Mouse (Mus musculus) kidney, adult 9 months (tissue): ENCODE results near the gene Hmg20b.

Source experiments
- DNase-seq: peaks from one replicate; pipeline ENCODE4 v3.0.0; 2022

Gene Hmg20b

DNA sequence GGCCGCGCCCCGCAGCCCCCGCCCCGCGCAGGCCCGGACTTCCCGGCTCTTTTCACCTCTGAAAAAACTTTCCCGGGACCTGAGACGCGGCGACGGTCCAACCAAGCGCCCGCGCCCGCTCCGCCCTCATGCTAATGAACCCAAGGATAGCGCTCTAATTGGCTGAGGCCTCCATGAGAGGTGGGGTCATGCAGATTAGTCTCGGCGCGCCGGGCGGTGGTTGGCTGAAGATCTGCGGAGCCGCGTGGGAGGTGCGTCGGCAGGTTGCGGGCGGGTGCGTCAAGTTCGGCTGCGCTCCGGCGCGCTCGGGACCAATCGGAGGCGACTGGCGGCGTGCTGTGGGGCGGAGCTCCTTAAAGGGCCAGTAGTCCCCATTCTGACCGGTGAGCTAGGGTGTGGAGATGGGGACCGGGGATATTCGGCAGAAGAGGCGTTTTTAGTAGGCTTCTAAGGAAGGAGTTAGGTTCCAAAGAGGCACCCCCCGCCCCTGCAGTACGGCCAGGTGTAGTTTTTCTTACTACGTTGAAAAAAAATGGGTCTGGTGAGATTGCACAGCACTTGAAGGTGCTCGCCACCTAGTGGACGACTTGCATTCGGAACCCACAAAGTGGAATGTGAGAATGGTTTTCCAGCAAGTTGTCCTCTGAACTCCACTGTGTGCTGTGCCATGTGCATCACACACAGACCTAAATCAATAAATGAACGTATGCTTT is at the start of gene Hmg20b:
Gene Hmg20b (minus strand): TSS at position 130 of the 713 bp plus-strand sequence.
- DNase-seq, result peak; percentile 100

DNA sequence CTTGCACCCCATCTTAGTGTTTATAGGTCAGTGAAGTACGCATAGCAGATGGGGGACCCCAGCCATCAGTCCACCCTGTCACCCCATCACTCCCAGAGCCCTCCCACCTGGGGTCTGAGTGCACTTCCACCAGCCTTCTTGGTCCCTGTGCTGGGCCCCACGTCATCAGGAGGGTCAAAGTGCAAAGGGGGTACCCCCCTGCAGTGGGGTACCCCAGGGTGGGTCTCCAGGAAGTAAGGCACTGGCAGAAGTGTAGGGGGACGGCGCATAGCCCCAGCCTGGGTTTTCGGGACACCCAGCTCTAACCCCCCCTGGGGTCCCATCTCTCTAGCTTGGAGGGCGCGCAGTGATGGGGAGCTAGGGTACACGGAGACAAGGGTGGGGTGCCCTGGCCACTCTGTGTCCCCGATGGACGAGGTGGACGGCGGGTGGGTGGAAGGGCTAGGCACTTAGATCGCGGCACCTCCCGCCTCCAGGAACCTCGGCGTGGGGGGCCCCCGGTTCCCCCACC is 49.6 kb upstream of the Hmg20b start:
- no peak for DNase-seq

GRCm38 (mm10) chr10:81399296-81399695 is 49.0 kb upstream of the Hmg20b start:
- no peak for DNase-seq

DNA sequence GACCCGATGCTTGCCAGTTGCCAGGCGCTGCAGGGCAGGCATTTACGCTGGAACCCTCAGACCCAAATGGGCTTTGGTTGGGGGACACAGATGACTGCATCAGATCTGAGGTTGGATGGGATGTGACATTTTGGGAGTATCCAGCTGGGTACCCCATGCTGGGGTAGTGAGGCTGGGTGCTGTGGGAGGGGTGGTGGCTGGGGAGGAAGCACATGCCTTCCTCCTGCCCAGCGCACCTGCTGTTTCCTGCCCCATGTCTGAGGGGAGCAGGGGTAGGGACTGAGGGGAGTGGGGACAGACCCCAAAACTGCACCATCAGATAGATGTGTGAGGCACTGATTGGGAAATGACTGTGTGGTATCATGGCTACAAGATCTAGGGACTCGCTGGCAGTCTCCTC is 46.5 kb upstream of the Hmg20b start:
- no peak for DNase-seq

DNA sequence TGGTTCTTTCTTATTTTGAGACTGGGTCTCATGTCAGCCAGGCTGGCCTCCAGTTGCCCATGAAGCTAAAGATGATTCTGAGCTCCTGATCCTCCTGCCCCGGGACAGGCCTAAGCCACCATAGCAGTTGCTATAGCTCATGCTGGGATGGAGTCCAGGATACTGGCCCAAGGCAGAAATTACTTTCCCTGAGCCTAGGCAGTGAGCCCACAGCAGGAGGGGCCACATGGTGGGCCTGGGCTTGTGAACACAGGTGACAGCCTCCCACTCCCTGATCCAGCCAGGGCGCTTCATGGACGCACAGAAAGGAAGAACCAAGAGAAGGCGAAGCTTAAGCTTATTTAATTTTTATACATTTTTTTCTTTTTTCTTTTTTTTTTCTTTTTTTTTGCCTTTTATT is 45.6 kb upstream of the Hmg20b start:
- no peak for DNase-seq

DNA sequence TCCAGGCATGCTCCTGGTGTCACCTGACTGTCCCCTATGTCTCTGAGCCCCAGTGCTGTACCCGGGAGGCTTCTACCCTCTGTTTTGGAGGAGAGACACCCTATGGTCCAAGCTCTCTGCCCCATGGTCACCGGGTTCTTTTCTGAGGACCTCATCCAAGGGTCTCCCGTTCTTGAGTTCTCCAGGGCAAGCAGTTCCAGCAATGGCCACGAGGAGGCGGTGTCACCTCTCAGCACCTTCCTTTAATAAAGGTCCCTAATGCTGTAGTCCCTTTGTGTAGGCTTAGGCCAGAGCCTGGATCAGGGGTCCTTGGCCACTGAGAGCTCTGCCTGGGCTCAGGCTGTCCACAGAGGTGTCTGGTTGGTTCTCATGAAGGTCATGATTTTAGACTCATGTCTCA is 44.8 kb upstream of the Hmg20b start:
- DNase-seq, result peak; percentile 77

GRCm38 (mm10) chr10:81393456-81394063 is 43.3 kb upstream of the Hmg20b start:
- peak; percentile 64 for DNase-seq

DNA sequence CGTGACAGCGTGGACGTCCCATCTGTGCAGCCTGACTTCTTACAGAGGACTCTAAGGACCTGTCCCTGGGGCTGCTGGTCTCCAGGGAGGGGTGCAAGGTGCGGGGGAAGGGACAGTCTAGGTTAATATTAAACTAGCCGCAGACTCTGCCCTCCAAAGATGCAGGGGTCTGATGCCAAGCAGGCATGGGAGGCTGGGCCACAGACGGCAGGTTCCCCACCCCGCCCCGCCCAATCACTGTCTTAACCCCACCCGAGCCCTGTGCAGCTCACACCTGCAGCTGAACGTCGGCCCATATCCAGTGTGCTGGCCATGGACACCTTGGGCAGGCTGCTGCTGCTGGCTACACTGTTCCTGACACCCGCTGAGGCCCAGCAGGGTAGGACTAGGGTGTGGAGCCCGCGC is 42.5 kb upstream of the Hmg20b start, which contains the start of gene Smim24:
Gene Smim24 (plus strand): TSS at position 271 of the 405 bp plus-strand sequence.
- DNase-seq, result peak; percentile 89

DNA sequence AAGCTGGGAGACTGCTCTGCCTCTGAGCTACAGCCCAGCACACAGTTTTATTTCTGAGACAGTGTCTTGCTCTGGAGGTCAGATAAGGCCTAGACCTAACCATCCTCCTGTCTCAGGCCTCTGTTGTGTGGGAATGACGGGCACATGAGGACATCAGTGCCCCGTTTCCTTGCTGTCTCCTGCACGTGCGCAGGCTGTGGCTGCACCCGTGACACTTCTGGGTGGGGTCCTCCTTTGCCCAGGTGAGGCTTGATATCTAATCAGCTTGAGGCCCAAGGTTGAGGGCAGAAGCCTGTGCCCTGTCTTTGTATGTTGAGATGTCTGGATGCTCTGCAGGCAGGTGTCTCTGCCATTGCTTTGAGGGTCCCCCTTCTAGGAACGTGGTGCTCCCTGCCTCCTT is 42.0 kb upstream of the Hmg20b start:
- DNase-seq, result no peak

DNA sequence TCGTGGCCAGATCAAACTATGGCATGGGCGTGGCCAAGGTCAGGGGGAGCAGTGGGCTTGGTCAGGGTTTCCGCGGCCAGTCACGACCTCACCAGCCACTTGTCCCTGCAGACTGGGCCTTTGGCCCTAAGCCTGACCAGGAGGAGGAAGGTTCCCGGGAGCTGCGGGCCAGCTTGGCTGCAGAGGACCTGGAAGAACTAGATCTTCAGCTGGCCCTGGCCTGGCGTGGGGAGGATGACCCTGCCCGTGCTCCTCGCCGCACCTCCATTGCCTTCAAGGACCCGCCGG is 40.3 kb upstream of the Hmg20b start:
- DNase-seq, result no peak

- DNase-seq, result peak; percentile 80
Measured at GRCm38 (mm10) chr10:81389801-81390677, 39.8 kb upstream of the Hmg20b start.

DNA sequence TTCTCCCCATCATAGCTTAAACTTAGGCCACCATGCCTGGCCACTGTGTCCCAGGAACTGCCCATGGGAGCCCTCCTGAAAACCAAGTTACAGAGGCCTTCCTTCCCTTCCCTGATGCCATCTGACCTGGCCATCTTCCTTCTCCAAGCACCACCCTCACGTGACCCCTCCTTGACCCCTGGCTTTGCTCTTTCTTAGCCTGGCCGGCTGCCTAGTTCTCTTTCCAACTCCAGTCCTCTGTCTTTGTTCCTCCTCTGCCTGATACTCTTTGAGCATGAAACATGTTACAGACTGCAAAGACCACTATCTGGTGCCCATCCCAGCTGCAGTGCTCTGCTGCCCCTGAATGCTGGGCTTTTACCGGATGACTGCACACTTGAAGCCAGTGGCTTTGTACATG is 39.1 kb upstream of the Hmg20b start:
- DNase-seq, result peak; percentile 75

DNA sequence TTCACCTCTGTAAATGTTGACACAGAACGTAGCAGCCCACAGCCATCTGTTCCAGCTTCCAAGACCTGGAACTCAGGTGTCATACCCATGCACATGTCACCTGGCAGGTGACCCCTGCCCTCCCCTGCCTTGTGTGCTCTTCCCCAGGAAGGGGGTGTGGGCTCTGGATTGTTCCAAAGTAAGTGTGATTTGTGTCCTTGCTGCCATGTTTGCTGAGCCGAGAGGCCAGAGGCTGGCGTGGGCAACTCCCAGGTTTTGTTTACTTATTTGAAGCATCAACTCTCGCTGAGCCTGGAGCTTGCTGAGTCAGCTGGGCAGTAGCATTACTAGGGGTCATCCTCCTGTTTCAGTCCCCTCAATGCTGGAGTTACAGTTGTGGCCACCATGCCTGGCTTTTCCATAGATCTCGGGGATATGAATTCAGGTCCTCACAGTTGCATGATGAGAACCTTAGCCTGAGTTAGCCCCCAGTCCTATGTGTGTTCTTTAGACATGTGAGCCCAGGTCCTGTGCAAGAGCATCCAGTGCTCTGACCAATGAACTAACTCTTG is 38.3 kb upstream of the Hmg20b start, which contains the start of gene Gm48552:
Gene Gm48552 (plus strand): TSS at position 501 of the 551 bp plus-strand sequence.
- no peak for DNase-seq

DNA sequence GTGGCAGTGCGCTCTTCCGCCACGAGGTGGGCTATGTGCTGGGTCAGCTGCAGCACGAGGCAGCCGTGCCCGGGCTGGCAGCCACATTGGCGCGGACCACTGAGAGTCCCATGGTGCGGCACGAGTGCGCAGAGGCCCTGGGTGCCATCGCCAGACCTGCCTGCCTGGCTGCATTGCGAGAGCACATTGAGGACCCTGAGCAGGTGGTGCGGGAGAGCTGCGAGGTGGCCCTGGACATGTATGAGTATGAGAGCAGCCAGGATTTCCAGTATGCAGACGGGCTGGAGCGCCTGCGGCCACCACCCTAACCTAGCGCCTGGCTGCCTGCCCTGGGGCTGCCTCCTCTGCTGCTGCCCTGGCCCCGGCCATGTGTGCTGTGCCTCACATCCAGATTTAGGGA is 37.4 kb upstream of the Hmg20b start:
- no peak for DNase-seq

- DNase-seq, result no peak
Measured at GRCm38 (mm10) chr10:81385603-81386306, 35.5 kb upstream of the Hmg20b start.

- no peak for DNase-seq
Measured at GRCm38 (mm10) chr10:81384605-81384982, 34.3 kb upstream of the Hmg20b start.

DNA sequence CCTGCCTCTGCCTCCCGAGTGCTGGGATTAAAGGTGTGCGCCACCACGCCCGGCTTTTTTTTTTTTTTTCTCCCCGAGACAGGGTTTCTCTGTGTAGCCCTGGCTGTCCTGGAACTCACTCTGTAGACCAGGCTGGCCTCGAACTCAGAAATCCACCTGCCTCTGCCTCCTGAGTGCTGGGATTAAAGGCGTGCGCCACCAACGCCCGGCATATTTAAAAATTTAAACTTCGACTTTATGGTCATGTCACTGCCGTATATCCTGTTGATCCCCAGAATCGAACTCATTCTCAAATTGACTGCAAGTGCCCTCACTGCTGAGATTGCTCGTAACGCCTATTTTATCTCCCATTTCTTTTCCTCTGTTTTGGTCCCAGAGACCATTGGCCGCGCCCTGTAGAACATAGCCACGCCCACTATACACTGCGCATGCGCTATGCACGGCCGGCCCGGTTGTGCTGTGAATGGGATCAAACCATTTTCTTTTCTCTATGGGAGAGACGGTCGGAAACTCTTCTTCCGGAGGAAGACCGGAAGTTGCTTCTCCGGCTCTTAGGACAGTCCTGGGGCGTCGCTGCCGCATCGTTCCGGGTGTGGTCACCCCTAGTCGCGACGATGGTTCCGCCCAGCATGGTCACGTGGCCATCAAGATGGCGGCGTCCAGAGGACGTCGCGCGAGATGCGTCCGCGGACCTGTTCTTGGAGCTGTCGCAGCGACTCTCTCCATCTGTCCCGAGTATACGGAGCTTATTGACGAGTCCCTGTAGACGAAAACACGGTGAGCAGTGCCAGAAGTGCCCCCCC is 33.7 kb upstream of the Hmg20b start, which contains the start of the genes Dohh and Gm48551:
Gene Dohh (plus strand): TSS at position 627 of the 803 bp plus-strand sequence.
Gene Gm48551 (plus strand): TSS at position 665 of the 803 bp plus-strand sequence.
- DNase-seq, result peak; percentile 99

DNA sequence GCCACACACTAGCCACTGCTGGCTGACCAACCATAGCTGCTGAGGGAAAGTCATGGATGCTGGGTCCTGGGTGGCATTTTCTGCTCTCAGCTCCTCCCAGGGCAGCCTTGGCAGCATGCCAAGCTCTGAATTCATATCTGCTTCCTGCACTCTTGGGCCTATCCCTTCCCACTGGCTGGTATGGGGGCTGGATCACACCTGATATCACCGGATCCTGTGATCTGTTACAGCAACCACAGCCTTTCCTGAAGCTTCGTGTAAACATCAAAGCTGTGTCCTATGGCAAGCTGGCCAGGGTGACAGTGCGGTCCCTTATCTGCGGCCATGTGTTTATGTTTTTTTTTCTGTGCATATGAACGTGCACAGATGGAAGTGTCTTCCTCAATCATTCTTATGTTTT is 31.8 kb upstream of the Hmg20b start:
- DNase-seq, result no peak

DNA sequence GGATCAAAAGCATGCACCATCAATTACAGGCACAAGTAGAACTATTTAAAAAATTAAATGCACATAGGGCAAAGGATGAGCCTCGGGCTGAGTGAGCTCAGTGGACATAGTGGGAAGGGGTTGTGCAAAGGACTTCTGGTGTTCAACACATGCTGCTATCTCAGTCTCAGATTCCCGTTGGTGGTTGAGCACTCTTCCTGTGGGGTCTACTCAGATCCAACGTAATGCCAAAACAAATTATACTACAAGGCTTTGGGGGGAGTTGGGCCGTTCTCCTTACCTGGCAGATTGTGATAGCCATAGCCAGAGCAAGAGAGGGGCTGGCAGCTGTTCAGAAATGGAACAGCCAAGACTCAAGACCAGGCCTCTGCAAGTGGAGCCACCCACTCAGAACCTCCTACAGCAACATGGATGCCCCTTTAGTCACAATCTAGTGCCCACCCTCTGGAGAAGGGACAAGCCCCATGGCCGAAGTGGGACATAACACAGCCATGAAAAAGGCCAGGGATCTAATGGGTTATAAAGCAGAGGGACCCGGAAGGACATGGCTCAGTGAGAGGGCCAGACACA is 29.6 kb upstream of the Hmg20b start:
- no peak for DNase-seq

GRCm38 (mm10) chr10:81379183-81379553 is 28.9 kb upstream of the Hmg20b start:
- DNase-seq, result no peak

DNA sequence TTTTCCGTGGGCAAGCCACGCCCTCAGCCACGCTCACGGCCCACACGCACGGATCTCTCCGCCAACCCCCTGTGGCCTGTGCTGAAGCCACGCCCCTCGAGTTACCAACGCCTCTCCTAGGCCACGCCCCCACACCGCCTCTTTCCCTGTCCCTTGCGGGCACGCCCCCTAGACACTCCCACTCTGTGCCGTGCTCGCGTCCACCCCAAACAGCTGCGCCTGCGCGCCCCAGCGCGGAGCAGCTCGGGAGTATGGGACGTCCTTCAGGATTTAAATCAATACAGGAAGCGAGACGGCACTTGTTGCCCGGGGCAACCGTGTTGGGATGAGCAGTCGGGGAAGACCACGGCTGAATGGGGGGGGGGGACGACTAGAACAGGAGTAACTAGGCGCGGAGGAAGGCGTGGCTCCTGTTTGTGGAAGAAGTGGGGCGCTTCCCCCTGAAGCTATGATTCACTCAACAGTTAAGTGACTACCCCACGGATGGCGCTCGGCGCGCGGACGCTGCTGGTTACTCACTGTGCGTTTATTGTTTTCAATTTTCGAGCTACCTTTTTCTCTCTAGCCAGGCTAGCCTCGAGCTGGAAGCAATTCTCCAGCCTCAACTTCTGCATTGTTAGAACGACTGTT is 28.4 kb upstream of the Hmg20b start:
- peak; percentile 100 for DNase-seq
